Mouse (Mus musculus): ENCODE data around the gene Epyc. TPM values are rescaled to one million over a fixed set of nuclear protein-coding genes. Genes with fewer than 3 reads are reported as not detected.

Epyc gene
- total and polyA plus RNA-seq, 3 experiments = 0.05 TPM; not detected in 2

GRCm38 (mm10) chr10:97625116-97625515 lies 18.8 kb upstream of the Epyc start:
- no peak for TF ChIP-seq TAL1 (conservative IDR thresholded peaks at IDR 0.05; ENCODE audit: low read depth, low read length)
- TF ChIP-seq GATA1 (IDR thresholded peaks at IDR 0.05; ENCODE audit: borderline replicate concordance, low read length) = no peak
- TF ChIP-seq GATA2 (IDR thresholded peaks at IDR 0.05; ENCODE audit: borderline replicate concordance, low read depth, low read length) = no peak
- TF ChIP-seq POLR2AphosphoS5 (IDR thresholded peaks at IDR 0.05; ENCODE audit: insufficient replicate concordance, low read depth, low read length) = no peak
- no peak for TF ChIP-seq CTCF (IDR thresholded peaks at IDR 0.05; ENCODE audit: low read depth, low read length)
- ATAC-seq (ENCODE audit: extremely low read depth, insufficient number of reproducible peaks, low FRiP score, poor library complexity, severe bottlenecking) = no peak
- no peak for DNase-seq (ENCODE audit: low spot score)

GRCm38 (mm10) chr10:97626543-97626942 lies 17.3 kb upstream of the Epyc start:
- H3K4me3 ChIP-seq (ENCODE audit: low read depth, low read length) = no peak overlapping the region
- no peaks in the 10 kb centered on the region for H3K4me1 ChIP-seq (ENCODE audit: insufficient read depth, low read depth, low read length)
- H3K27me3 ChIP-seq (ENCODE audit: insufficient read depth, low read length) = no peaks in the 10 kb centered on the region
- DNase-seq (ENCODE audit: low spot score) = no peak
- H3K36me3 ChIP-seq (replicated peaks) = no peaks in the 10 kb centered on the region
- TF ChIP-seq CTCF (IDR thresholded peaks at IDR 0.05; ENCODE audit: low read depth, low read length) = no peak
- no peak for TF ChIP-seq GATA1 (IDR thresholded peaks at IDR 0.05; ENCODE audit: borderline replicate concordance, low read length)
- TF ChIP-seq POLR2AphosphoS5 (IDR thresholded peaks at IDR 0.05; ENCODE audit: insufficient replicate concordance, low read depth, low read length) = no peak
- no peak for TF ChIP-seq GATA2 (IDR thresholded peaks at IDR 0.05; ENCODE audit: borderline replicate concordance, low read depth, low read length)
- no peak for TF ChIP-seq TAL1 (conservative IDR thresholded peaks at IDR 0.05; ENCODE audit: low read depth, low read length)
- 0 out of 2 replicates have a peak, but pooled peaks cover 2% of the 10 kb centered on the region for H3K9me3 ChIP-seq (replicated peaks)
- no peak for ATAC-seq (ENCODE audit: extremely low read depth, insufficient number of reproducible peaks, low FRiP score, poor library complexity, severe bottlenecking)

More at GRCm38 (mm10) chr10:97625116-97625515, 18.8 kb upstream of the Epyc start:
- Histone ChIP-seq H3K36me3 (replicated peaks) (no peaks in the 10 kb centered on the region), H3K9me3 (replicated peaks) (0 out of 2 replicates have a peak, but pooled peaks cover 4% of the 10 kb centered on the region), H3K4me1 (ENCODE audit: insufficient read depth, low read depth, low read length) (no peaks in the 10 kb centered on the region), H3K27me3 (ENCODE audit: insufficient read depth, low read length) (no peaks in the 10 kb centered on the region), H3K4me3 (ENCODE audit: low read depth, low read length) (no peak overlapping the region)

GRCm38 (mm10) chr10:97631061-97631460 lies 12.8 kb upstream of the Epyc start:
- Histone ChIP-seq H3K4me1 (ENCODE audit: insufficient read depth, low read depth, low read length) (no peaks in the 10 kb centered on the region), H3K27me3 (ENCODE audit: insufficient read depth, low read length) (no peaks in the 10 kb centered on the region), H3K9me3 (replicated peaks) (0 out of 2 replicates have a peak, but pooled peaks cover 3% of the 10 kb centered on the region), H3K4me3 (ENCODE audit: low read depth, low read length) (no peak overlapping the region), H3K36me3 (replicated peaks) (no peaks in the 10 kb centered on the region)
- ATAC-seq (ENCODE audit: extremely low read depth, insufficient number of reproducible peaks, low FRiP score, poor library complexity, severe bottlenecking) = no peak
- no peak for DNase-seq (ENCODE audit: low spot score)
- TF ChIP-seq GATA1 (IDR thresholded peaks at IDR 0.05; ENCODE audit: borderline replicate concordance, low read length) (no peak), TAL1 (conservative IDR thresholded peaks at IDR 0.05; ENCODE audit: low read depth, low read length) (no peak), CTCF (IDR thresholded peaks at IDR 0.05; ENCODE audit: low read depth, low read length) (no peak), POLR2AphosphoS5 (IDR thresholded peaks at IDR 0.05; ENCODE audit: insufficient replicate concordance, low read depth, low read length) (no peak), GATA2 (IDR thresholded peaks at IDR 0.05; ENCODE audit: borderline replicate concordance, low read depth, low read length) (no peak)

- H3K36me3 ChIP-seq (replicated peaks) = no peaks in the 10 kb centered on the region
- TF ChIP-seq GATA2 (IDR thresholded peaks at IDR 0.05; ENCODE audit: borderline replicate concordance, low read depth, low read length) = no peak
- no peak for TF ChIP-seq TAL1 (conservative IDR thresholded peaks at IDR 0.05; ENCODE audit: low read depth, low read length)
- TF ChIP-seq CTCF (IDR thresholded peaks at IDR 0.05; ENCODE audit: low read depth, low read length) = no peak
- TF ChIP-seq POLR2AphosphoS5 (IDR thresholded peaks at IDR 0.05; ENCODE audit: insufficient replicate concordance, low read depth, low read length) = no peak
- TF ChIP-seq GATA1 (IDR thresholded peaks at IDR 0.05; ENCODE audit: borderline replicate concordance, low read length) = no peak
- DNase-seq (ENCODE audit: low spot score) = no peak
Observed at GRCm38 (mm10) chr10:97641926-97642325, 1.9 kb upstream of the Epyc start.

GRCm38 (mm10) chr10:97650334-97650733 lies 6.5 kb downstream of the Epyc start:
- Histone ChIP-seq H3K36me3 (replicated peaks) (no peaks in the 10 kb centered on the region), H3K4me1 (ENCODE audit: insufficient read depth, low read depth, low read length) (no peaks in the 10 kb centered on the region), H3K27me3 (ENCODE audit: insufficient read depth, low read length) (no peaks in the 10 kb centered on the region), H3K9me3 (replicated peaks) (peaks cover 4% of the 10 kb centered on the region; the same call in 1 of the 2 replicates), H3K4me3 (ENCODE audit: low read depth, low read length) (no peak overlapping the region)
- DNase-seq (ENCODE audit: low spot score) (no peak), ATAC-seq (ENCODE audit: extremely low read depth, insufficient number of reproducible peaks, low FRiP score, poor library complexity, severe bottlenecking) (no peak)
- TF ChIP-seq GATA2 (IDR thresholded peaks at IDR 0.05; ENCODE audit: borderline replicate concordance, low read depth, low read length) = no peak
- TF ChIP-seq GATA1 (IDR thresholded peaks at IDR 0.05; ENCODE audit: borderline replicate concordance, low read length) = no peak
- TF ChIP-seq POLR2AphosphoS5 (IDR thresholded peaks at IDR 0.05; ENCODE audit: insufficient replicate concordance, low read depth, low read length) = no peak
- TF ChIP-seq TAL1 (conservative IDR thresholded peaks at IDR 0.05; ENCODE audit: low read depth, low read length) = no peak
- TF ChIP-seq CTCF (IDR thresholded peaks at IDR 0.05; ENCODE audit: low read depth, low read length) = no peak

More at GRCm38 (mm10) chr10:97641926-97642325, 1.9 kb upstream of the Epyc start:
- no peaks in the 10 kb centered on the region for H3K4me1 ChIP-seq (ENCODE audit: insufficient read depth, low read depth, low read length)
- no peak for ATAC-seq (ENCODE audit: extremely low read depth, insufficient number of reproducible peaks, low FRiP score, poor library complexity, severe bottlenecking)
- peaks cover 3% of the 10 kb centered on the region; the same call in 1 of the 2 replicates for H3K9me3 ChIP-seq (replicated peaks)
- no peak overlapping the region for H3K4me3 ChIP-seq (ENCODE audit: low read depth, low read length)
- no peaks in the 10 kb centered on the region for H3K27me3 ChIP-seq (ENCODE audit: insufficient read depth, low read length)

- DNase-seq (ENCODE audit: low spot score) = no peak
- no peaks in the 10 kb centered on the region for H3K36me3 ChIP-seq (replicated peaks)
- no peak overlapping the region for H3K4me3 ChIP-seq (ENCODE audit: low read depth, low read length)
- no peak for ATAC-seq (ENCODE audit: extremely low read depth, insufficient number of reproducible peaks, low FRiP score, poor library complexity, severe bottlenecking)
- TF ChIP-seq POLR2AphosphoS5 (IDR thresholded peaks at IDR 0.05; ENCODE audit: insufficient replicate concordance, low read depth, low read length) (no peak), CTCF (IDR thresholded peaks at IDR 0.05; ENCODE audit: low read depth, low read length) (no peak)
- no peaks in the 10 kb centered on the region for H3K27me3 ChIP-seq (ENCODE audit: insufficient read depth, low read length)
- H3K4me1 ChIP-seq (ENCODE audit: insufficient read depth, low read depth, low read length) = no peaks in the 10 kb centered on the region
- H3K9me3 ChIP-seq (replicated peaks) = no peaks in the 10 kb centered on the region
Observed at GRCm38 (mm10) chr10:97659489-97659888, 15.6 kb downstream of the Epyc start.

Measured in G1E (cell line).